Mouse (Mus musculus): ENCODE data around the gene Slc35a1.

The Slc35a1 gene

GRCm38 (mm10) chr4:34653179-34653578 lies 34.1 kb downstream of the Slc35a1 start:
- DNase-seq (ENCODE audit: low spot score), result no peak

- no peak for DNase-seq (ENCODE audit: low spot score)
Observed at GRCm38 (mm10) chr4:34644779-34645178, 42.5 kb downstream of the Slc35a1 start.

- DNase-seq (ENCODE audit: low spot score), result no peak
Observed at GRCm38 (mm10) chr4:34640731-34641130, 46.5 kb downstream of the Slc35a1 start.

GRCm38 (mm10) chr4:34639745-34640364 lies 47.4 kb downstream of the Slc35a1 start:
- DNase-seq (ENCODE audit: low spot score), result no peak

- DNase-seq (ENCODE audit: low spot score), result no peak
Observed at GRCm38 (mm10) chr4:34637851-34638250, 49.4 kb downstream of the Slc35a1 start.

GRCm38 (mm10) chr4:34637386-34637785 lies 49.9 kb downstream of the Slc35a1 start:
- DNase-seq (ENCODE audit: low spot score), result no peak

- DNase-seq (ENCODE audit: low spot score), result no peak
Observed at GRCm38 (mm10) chr4:34636036-34636435, 51.2 kb downstream of the Slc35a1 start.

GRCm38 (mm10) chr4:34634129-34634528 lies 53.1 kb downstream of the Slc35a1 start:
- no peak for DNase-seq (ENCODE audit: low spot score)

- DNase-seq (ENCODE audit: low spot score), result no peak
Observed at GRCm38 (mm10) chr4:34629956-34630355, 57.3 kb downstream of the Slc35a1 start.

GRCm38 (mm10) chr4:34626401-34626800 lies 60.8 kb downstream of the Slc35a1 start:
- DNase-seq (ENCODE audit: low spot score), result no peak

- no peak for DNase-seq (ENCODE audit: low spot score)
Observed at GRCm38 (mm10) chr4:34625556-34625955, 61.7 kb downstream of the Slc35a1 start.

- no peak for DNase-seq (ENCODE audit: low spot score)
Observed at GRCm38 (mm10) chr4:34616146-34616545, 71.1 kb downstream of the Slc35a1 start.

GRCm38 (mm10) chr4:34615303-34615702 lies 71.9 kb downstream of the Slc35a1 start:
- peak; percentile 17 for DNase-seq (ENCODE audit: low spot score)

- peak; percentile 91 for DNase-seq (ENCODE audit: low spot score)
Observed at GRCm38 (mm10) chr4:34614630-34615094, 72.6 kb downstream of the Slc35a1 start, which contains the start of the genes Orc3 and Rars2. Gene Orc3, minus strand, starts transcription at chr4:34614944. Gene Rars2, plus strand, starts transcription at chr4:34614957.

GRCm38 (mm10) chr4:34613571-34614145 lies 73.6 kb downstream of the Slc35a1 start:
- no peak for DNase-seq (ENCODE audit: low spot score)
